Mouse (Mus musculus) forebrain, embryonic 10.5 days (tissue): ENCODE measurements at regions not wholly inside any gene's neighbourhood (a gene's known extent, or its start where the extent isn't known, plus 50 kb on each side); places are given as distances from the start of the nearest gene placed in this dataset.

Experiments used
- DNase-seq: peaks from one replicate; pipeline ENCODE4 v3.0.0-alpha.2; 2017; ENCODE audit warnings: low spot score; ENCODE audit errors: extremely low spot score
- H3K27ac ChIP-seq: fragments of 300-500 bp; sonication (generic); 2 replicates; pipeline ENCODE4 v1.5.1; 2016; ENCODE audit warnings: mild to moderate bottlenecking
- H3K27me3 ChIP-seq: fragments of 300-500 bp; sonication (generic); 2 replicates; pipeline ENCODE4 v1.6.1; 2016; ENCODE audit warnings: mild to moderate bottlenecking; ENCODE audit not compliant: poor library complexity, severe bottlenecking
- H3K36me3 ChIP-seq: fragments of 300-500 bp; sonication (generic); replicated peaks from 2 replicates; pipeline ENCODE4 v1.6.1; 2016; ENCODE audit warnings: mild to moderate bottlenecking, moderate library complexity
- H3K4me1 ChIP-seq: fragments of 300-500 bp; sonication (generic); 2 replicates; pipeline ENCODE4 v1.6.1; 2016
- H3K4me3 ChIP-seq: fragments of 300-500 bp; sonication (generic); 2 replicates; pipeline ENCODE4 v1.5.1; 2016; ENCODE audit warnings: mild to moderate bottlenecking, moderate library complexity
- H3K9me3 ChIP-seq: fragments of 300-500 bp; sonication (generic); 2 replicates; pipeline ENCODE4 v1.6.1; 2016; ENCODE audit warnings: mild to moderate bottlenecking, moderate library complexity
- WGBS: fragments of 180-500 bp; shearing (Covaris S2); methylation state at CpG from one replicate; pipeline ENCODE4 v1.1.7; 2016; 5-methylcytosine and 5-hydroxymethylcytosine counted together

- 87% methylated on average over 10 of the region's 10 CpGs for WGBS
- Histone ChIP-seq H3K27ac (no peak overlapping the region), H3K9me3 (no peaks in the 10 kb centered on the region), H3K4me3 (no peak overlapping the region), H3K4me1 (no peaks in the 10 kb centered on the region), H3K27me3 (no peaks in the 10 kb centered on the region), H3K36me3 (no peaks in the 10 kb centered on the region)
- no peak for DNase-seq
Observed at GRCm38 (mm10) chr5:85525385-85526194, 539.8 kb downstream of the Cenpc1 start.

GRCm38 (mm10) chr5:85505244-85505643 is 560.1 kb downstream of the Cenpc1 start:
- no peaks in the 10 kb centered on the region for H3K36me3 ChIP-seq
- H3K9me3 ChIP-seq = no peaks in the 10 kb centered on the region
- no peak overlapping the region for H3K4me3 ChIP-seq
- no peaks in the 10 kb centered on the region for H3K4me1 ChIP-seq
- no peak overlapping the region for H3K27ac ChIP-seq
- no peak for DNase-seq
- no peaks in the 10 kb centered on the region for H3K27me3 ChIP-seq
- 86% methylated on average over 1 of the region's 1 CpGs for WGBS

GRCm38 (mm10) chr5:85497261-85497660 is 568.1 kb downstream of the Cenpc1 start:
- DNase-seq = no peak
- Histone ChIP-seq H3K4me1 (no peaks in the 10 kb centered on the region), H3K9me3 (no peaks in the 10 kb centered on the region), H3K4me3 (no peak overlapping the region), H3K27ac (no peak overlapping the region), H3K36me3 (no peaks in the 10 kb centered on the region), H3K27me3 (no peaks in the 10 kb centered on the region)
- WGBS = 85% methylated on average over 2 of the region's 2 CpGs

GRCm38 (mm10) chr5:85485733-85486322 is 579.6 kb downstream of the Cenpc1 start:
- Histone ChIP-seq H3K27me3 (no peaks in the 10 kb centered on the region), H3K27ac (no peak overlapping the region), H3K9me3 (no peaks in the 10 kb centered on the region), H3K36me3 (no peaks in the 10 kb centered on the region), H3K4me3 (no peak overlapping the region), H3K4me1 (no peaks in the 10 kb centered on the region)
- 88% methylated on average over 2 of the region's 2 CpGs for WGBS
- DNase-seq = no peak

GRCm38 (mm10) chr5:85485157-85485556 is 580.2 kb downstream of the Cenpc1 start:
- no peaks in the 10 kb centered on the region for H3K36me3 ChIP-seq
- no peak for DNase-seq
- H3K4me1 ChIP-seq = no peaks in the 10 kb centered on the region
- no peak overlapping the region for H3K27ac ChIP-seq
- H3K9me3 ChIP-seq = no peaks in the 10 kb centered on the region
- no peak overlapping the region for H3K4me3 ChIP-seq
- no peaks in the 10 kb centered on the region for H3K27me3 ChIP-seq

- DNase-seq = no peak
- Histone ChIP-seq H3K4me1 (no peaks in the 10 kb centered on the region), H3K36me3 (no peaks in the 10 kb centered on the region), H3K4me3 (no peak overlapping the region), H3K9me3 (no peaks in the 10 kb centered on the region), H3K27me3 (no peaks in the 10 kb centered on the region), H3K27ac (no peak overlapping the region)
Observed at GRCm38 (mm10) chr5:85467811-85468210, 597.6 kb downstream of the Cenpc1 start.

- Histone ChIP-seq H3K4me1 (no peaks in the 10 kb centered on the region), H3K36me3 (no peaks in the 10 kb centered on the region), H3K4me3 (no peak overlapping the region), H3K27me3 (no peaks in the 10 kb centered on the region), H3K9me3 (no peaks in the 10 kb centered on the region), H3K27ac (no peak overlapping the region)
- WGBS = 100% methylated on average over 3 of the region's 3 CpGs
- DNase-seq = no peak
Observed at GRCm38 (mm10) chr5:85467151-85467550, 598.2 kb downstream of the Cenpc1 start.
